Mouse (Mus musculus): ENCODE results near the gene Tceal7. TPM values are rescaled to one million over a fixed set of nuclear protein-coding genes. Genes with fewer than 3 reads are reported as not detected.
"Not testable (repeated sequence)": the region's sequence is repeated elsewhere in the genome, so short reads cannot be mapped to it uniquely, and the experiment has no call there.

Gene Tceal7
- polyA plus RNA-seq, 1 experiment: not detected

DNA sequence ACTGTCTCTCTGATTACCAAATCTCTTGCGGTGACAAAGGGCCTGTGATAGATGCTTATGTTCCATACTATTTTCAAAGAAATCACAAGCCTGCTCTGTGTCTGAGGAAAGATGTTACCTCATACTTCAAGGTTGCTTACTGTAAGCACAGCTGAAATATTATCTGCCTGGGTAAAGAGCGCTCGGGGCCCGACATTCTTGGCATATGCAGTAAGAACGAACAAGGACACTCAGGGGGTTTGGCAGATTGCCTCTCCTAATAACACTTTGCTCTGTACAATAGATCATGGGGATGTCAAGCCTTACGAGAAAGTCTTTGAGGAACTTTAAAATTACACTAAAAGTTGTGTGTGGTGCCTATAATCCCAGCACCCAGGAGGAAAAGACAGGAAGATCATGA is 34.2 kb downstream of the Tceal7 start:
- no peak overlapping the region for H3K4me3 ChIP-seq (ENCODE audit: low read depth, low read length)
- no peaks in the 10 kb centered on the region for H3K36me3 ChIP-seq (ENCODE audit: control insufficient read depth, insufficient read depth, low read length)
- no peaks in the 10 kb centered on the region for H3K27me3 ChIP-seq (ENCODE audit: control insufficient read depth, insufficient read depth, low read length)
- H3K27ac ChIP-seq (ENCODE audit: insufficient read depth, low read depth, low read length): no peak overlapping the region; the same call in 1 of the 2 replicates
- H3K4me1 ChIP-seq (ENCODE audit: control insufficient read depth, insufficient read depth, insufficient read length, low read length): no peaks in the 10 kb centered on the region
- TF ChIP-seq CTCF (IDR thresholded peaks at IDR 0.05; ENCODE audit: extremely low read depth, insufficient read length, insufficient replicate concordance, low read depth, low read length) (no peak), POLR2A (IDR thresholded peaks at IDR 0.05; ENCODE audit: low read depth, low read length) (no peak)
- 34% methylated on average over 6 of the region's 6 CpGs for WGBS

DNA sequence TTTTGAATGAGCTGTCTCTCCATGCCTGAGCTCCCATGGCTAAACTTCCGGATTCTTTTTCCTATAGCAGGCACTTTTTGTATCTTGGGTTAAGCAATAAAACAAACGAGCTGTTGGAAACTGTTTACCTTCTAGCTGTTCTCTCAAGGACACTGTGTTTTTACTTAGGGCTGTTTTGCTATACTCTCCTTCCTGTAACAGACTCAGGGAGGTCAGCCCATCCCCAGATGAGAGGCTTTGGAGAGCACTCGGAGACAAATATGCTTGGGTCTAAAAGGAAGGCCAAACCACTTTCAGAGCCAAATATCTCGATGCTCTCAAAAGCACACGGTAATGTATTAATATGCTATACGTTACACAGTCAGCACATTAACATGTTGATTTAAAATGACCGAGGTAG is 35.1 kb downstream of the Tceal7 start:
- no peak for TF ChIP-seq CTCF (IDR thresholded peaks at IDR 0.05; ENCODE audit: extremely low read depth, insufficient read length, insufficient replicate concordance, low read depth, low read length)
- TF ChIP-seq POLR2A (IDR thresholded peaks at IDR 0.05; ENCODE audit: low read depth, low read length): no peak
- WGBS: 51% methylated on average over 7 of the region's 7 CpGs
- H3K4me1 ChIP-seq (ENCODE audit: control insufficient read depth, insufficient read depth, insufficient read length, low read length): no peaks in the 10 kb centered on the region
- H3K36me3 ChIP-seq (ENCODE audit: control insufficient read depth, insufficient read depth, low read length): no peaks in the 10 kb centered on the region
- no peak overlapping the region for H3K4me3 ChIP-seq (ENCODE audit: low read depth, low read length)
- no peaks in the 10 kb centered on the region for H3K27me3 ChIP-seq (ENCODE audit: control insufficient read depth, insufficient read depth, low read length)
- no peak overlapping the region for H3K27ac ChIP-seq (ENCODE audit: insufficient read depth, low read depth, low read length)

DNA sequence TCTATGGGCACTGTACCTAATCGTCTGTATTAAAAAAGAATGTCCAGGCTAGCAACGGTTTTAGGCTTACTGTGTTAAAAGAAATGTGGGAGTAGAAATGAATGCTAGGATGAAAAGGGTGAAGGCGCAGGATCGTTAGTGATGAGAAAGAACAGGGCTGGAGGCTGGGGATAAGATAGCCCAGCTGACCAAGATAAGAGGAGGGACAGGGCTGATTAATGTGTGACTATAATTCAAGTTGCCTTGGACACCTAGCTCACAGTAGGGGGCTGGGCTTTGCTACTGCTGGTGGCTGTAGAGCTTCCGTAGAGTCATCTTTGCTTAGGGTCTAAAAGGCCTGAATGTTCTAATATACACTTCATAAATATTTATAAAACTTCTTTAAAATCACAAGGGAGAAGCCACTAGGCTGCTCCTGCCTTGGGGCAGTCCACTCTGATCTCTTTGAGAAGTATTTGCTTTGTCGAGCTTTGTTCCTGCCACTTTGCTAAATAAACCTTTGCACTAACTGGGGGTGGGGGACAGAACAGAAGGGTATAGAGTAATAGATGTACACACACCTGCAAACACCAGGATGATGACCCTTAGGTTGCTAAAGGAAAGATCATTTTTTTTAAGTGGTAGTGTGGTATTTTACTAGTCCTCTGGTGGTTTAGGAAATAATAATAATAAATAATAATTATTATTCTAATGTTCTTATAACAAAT is 37.6 kb downstream of the Tceal7 start:
- WGBS: 30% methylated on average over 6 of the region's 6 CpGs
- TF ChIP-seq POLR2A (IDR thresholded peaks at IDR 0.05; ENCODE audit: low read depth, low read length) (no peak), CTCF (IDR thresholded peaks at IDR 0.05; ENCODE audit: extremely low read depth, insufficient read length, insufficient replicate concordance, low read depth, low read length) (no peak)
- no peak overlapping the region for H3K4me3 ChIP-seq (ENCODE audit: low read depth, low read length)
- no peak overlapping the region for H3K27ac ChIP-seq (ENCODE audit: insufficient read depth, low read depth, low read length)
- H3K36me3 ChIP-seq (ENCODE audit: control insufficient read depth, insufficient read depth, low read length): no peaks in the 10 kb centered on the region
- no peaks in the 10 kb centered on the region for H3K27me3 ChIP-seq (ENCODE audit: control insufficient read depth, insufficient read depth, low read length)
- no peaks in the 10 kb centered on the region for H3K4me1 ChIP-seq (ENCODE audit: control insufficient read depth, insufficient read depth, insufficient read length, low read length)

DNA sequence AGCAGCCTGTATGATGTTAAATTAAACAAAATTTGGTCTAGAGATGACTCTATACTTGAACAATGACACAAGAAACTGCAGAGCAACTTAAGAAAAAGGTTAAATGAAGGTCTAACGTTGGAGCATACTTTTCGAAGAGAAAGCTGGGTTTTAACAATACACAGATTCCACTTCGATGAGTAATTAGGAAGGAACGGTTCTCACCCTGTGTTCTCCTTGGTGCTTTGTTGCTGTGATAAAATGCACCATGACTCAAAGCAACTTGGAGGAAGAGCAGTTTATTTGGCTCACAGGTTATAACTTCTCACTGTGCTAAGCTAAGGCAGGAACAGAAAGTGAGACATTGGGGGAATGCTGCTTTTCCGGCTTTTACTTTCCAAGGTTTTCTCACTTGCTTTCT is 53.1 kb downstream of the Tceal7 start:
- no peak overlapping the region for H3K4me3 ChIP-seq (ENCODE audit: low read depth, low read length)
- H3K27me3 ChIP-seq (ENCODE audit: control insufficient read depth, insufficient read depth, low read length): no peaks in the 10 kb centered on the region
- no peak overlapping the region for H3K27ac ChIP-seq (ENCODE audit: insufficient read depth, low read depth, low read length)
- no peaks in the 10 kb centered on the region for H3K4me1 ChIP-seq (ENCODE audit: control insufficient read depth, insufficient read depth, insufficient read length, low read length)
- 69% methylated on average over 5 of the region's 5 CpGs for WGBS
- TF ChIP-seq CTCF (IDR thresholded peaks at IDR 0.05; ENCODE audit: extremely low read depth, insufficient read length, insufficient replicate concordance, low read depth, low read length): no peak
- no peaks in the 10 kb centered on the region for H3K36me3 ChIP-seq (ENCODE audit: control insufficient read depth, insufficient read depth, low read length)

DNA sequence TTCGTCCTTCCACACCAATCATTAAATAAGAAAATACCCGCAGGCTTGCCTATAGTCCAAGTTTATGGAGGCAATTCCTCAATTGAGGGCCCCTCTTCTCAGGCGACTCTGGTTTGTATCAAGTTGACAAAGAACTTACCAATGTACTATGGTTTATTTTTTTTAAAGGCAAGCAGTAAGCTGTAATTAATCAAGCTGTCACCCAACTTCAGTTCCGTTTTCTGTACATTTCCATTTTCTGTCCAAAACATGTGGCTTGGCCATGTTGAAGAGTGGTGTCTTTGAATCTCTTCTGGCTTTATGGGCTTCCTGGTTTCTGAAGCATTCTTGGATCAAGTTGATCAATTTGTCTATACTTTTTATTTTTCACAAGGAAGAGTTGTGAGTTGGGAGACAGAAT is 53.6 kb downstream of the Tceal7 start:
- no peaks in the 10 kb centered on the region for H3K27me3 ChIP-seq (ENCODE audit: control insufficient read depth, insufficient read depth, low read length)
- whole genome bisulfite sequencing: 72% methylated on average over 4 of the region's 4 CpGs
- TF ChIP-seq CTCF (IDR thresholded peaks at IDR 0.05; ENCODE audit: extremely low read depth, insufficient read length, insufficient replicate concordance, low read depth, low read length) (no peak), POLR2A (IDR thresholded peaks at IDR 0.05; ENCODE audit: low read depth, low read length) (no peak)

DNA sequence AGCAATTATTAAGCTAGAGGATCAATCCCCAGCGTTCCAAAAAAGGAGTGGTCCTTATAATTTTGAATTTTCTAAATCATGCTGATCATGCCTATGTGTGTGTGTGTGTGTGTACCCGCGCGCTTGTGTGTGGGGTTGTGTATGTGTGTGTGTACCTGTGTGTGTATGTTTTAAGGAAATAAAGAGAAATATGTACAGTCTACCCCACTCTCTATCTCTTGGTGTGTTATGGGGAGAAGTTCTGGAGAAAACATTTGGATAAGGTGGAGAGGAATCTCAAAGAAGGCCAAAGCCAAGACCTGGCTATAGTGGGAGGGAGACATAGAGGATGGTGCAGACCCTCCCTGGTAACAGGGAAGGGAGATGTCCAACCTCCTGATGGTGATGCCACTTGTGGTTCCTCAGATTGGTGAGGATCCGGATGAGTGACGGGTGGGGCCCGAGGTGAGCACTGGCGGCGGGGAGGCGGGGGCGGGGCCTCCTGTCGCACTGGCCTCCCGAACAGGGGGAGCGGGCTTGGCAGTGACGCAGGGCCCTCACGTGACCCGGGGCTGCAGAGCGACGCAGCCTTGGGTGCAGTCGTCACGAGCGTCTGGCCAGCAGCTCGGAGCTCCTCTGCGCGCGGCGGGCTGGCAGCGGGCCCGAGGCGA is 55.3 kb downstream of the Tceal7 start, which contains the start of gene Bex3:
TSS of gene Bex3 (plus strand) at position 511 of the 650 bp plus-strand sequence.
- H3K4me3 ChIP-seq (ENCODE audit: low read depth, low read length): peak within 1 kb of the TSS; percentile 48
- not testable (repeated sequence) for H3K36me3 ChIP-seq (ENCODE audit: control insufficient read depth, insufficient read depth, low read length); H3K27me3 ChIP-seq (ENCODE audit: control insufficient read depth, insufficient read depth, low read length); H3K4me1 ChIP-seq (ENCODE audit: control insufficient read depth, insufficient read depth, insufficient read length, low read length); H3K27ac ChIP-seq (ENCODE audit: insufficient read depth, low read depth, low read length)
- WGBS: 21% methylated on average over 13 of the region's 30 CpGs

More for the DNA sequence above, 53.6 kb downstream of the Tceal7 start:
- Histone ChIP-seq H3K36me3 (ENCODE audit: control insufficient read depth, insufficient read depth, low read length) (no peaks in the 10 kb centered on the region), H3K4me3 (ENCODE audit: low read depth, low read length) (no peak overlapping the region), H3K27ac (ENCODE audit: insufficient read depth, low read depth, low read length) (no peak overlapping the region), H3K4me1 (ENCODE audit: control insufficient read depth, insufficient read depth, insufficient read length, low read length) (no peaks in the 10 kb centered on the region)

DNA sequence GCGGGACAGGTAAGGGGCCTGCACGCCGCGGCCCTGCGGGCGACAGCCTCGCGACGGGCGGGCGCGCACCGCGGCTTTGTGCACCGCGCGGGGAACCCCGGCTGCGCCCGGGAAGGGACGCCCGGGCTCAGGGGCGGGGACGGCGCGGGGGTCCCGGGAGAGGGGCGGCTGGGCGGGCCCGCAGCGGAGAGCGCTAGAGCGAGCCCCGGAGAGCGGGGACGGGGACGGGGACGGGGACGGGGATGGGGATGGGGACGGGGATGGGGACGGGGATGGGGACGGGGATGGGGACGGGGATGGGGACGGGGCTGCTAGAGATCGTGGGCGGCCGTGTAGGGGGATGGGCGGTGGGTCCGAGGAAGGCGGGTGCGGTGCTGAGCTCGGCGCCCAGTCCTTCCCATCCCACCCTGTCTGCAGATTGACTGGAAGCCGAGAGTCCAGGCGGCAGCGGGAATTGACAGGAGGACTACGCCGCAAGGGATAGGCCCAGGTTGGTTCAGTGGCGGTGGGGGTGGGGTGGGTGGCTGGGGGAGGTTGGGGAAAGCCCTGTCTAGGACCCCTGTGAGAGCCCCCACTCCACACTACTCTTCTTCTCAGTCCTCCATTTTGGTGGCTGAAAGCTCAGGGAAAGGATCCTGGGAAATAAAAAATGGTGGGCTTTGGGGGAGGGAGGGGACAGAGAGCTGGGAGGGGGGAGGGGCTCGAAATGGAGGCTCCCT is 56.0 kb downstream of the Tceal7 start:
- H3K36me3 ChIP-seq (ENCODE audit: control insufficient read depth, insufficient read depth, low read length): not testable (repeated sequence)
- 21% methylated on average over 21 of the region's 60 CpGs for WGBS
- H3K4me3 ChIP-seq (ENCODE audit: low read depth, low read length): peak overlapping the region; percentile 48

More for the DNA sequence above, 56.0 kb downstream of the Tceal7 start:
- not testable (repeated sequence) for H3K27me3 ChIP-seq (ENCODE audit: control insufficient read depth, insufficient read depth, low read length); H3K4me1 ChIP-seq (ENCODE audit: control insufficient read depth, insufficient read depth, insufficient read length, low read length); H3K27ac ChIP-seq (ENCODE audit: insufficient read depth, low read depth, low read length)
